Mouse (Mus musculus) liver, embryonic 14.5 days (tissue): ENCODE measurements around the gene Rbbp4.

Source experiments
- CTCF ChIP-seq: IDR thresholded peaks from 2 replicates; pipeline ENCODE4 v1.5.1; 2016; ENCODE audit warnings: antibody characterized with exemption, low read depth, control low read depth
- EP300 ChIP-seq: IDR thresholded peaks from 2 replicates; pipeline ENCODE4 v1.6.1; 2016; ENCODE audit warnings: antibody characterized with exemption, low read depth

DNA sequence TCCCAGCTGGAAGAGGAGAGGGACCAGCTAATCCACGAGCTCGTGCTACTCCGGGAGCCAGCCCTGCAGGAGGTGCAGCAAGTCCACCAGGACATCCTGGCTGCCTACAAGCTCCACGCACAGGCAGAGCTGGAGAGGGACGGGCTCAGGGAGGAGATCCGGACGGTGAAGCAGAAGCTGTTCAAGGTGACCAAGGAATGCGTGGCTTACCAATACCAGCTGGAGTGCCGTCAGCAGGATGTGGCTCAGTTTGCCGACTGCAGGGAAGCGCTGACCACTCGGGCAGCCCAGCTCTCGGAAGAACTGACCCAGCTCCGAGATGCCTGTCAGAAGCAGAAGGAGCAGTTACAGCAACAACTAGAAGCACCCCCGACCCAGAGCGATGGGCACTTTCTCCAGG, 41.5 kb downstream of the Rbbp4 start:
- TF ChIP-seq CTCF (no peak), EP300 (no peak)
